Mouse (Mus musculus): ENCODE measurements around the gene Iqgap1. TPM values are rescaled to one million over a fixed set of nuclear protein-coding genes. Genes with fewer than 3 reads are reported as not detected.

Gene Iqgap1
- polyA plus RNA-seq, 1 experiment, result 222 TPM

GRCm38 (mm10) chr7:80864831-80865230 lies 39.1 kb upstream of the Iqgap1 start:
- H3K36me3 ChIP-seq (ENCODE audit: control insufficient read depth, insufficient read depth, low read length, poor library complexity, severe bottlenecking), result no peaks in the 10 kb centered on the region
- H3K27me3 ChIP-seq (ENCODE audit: control insufficient read depth, insufficient read depth, low read length, poor library complexity, severe bottlenecking), result no peaks in the 10 kb centered on the region

GRCm38 (mm10) chr7:80864151-80864550 lies 38.4 kb upstream of the Iqgap1 start:
- H3K27me3 ChIP-seq (ENCODE audit: control insufficient read depth, insufficient read depth, low read length, poor library complexity, severe bottlenecking), result no peaks in the 10 kb centered on the region
- no peaks in the 10 kb centered on the region for H3K36me3 ChIP-seq (ENCODE audit: control insufficient read depth, insufficient read depth, low read length, poor library complexity, severe bottlenecking)
- no peak overlapping the region for H3K9ac ChIP-seq (ENCODE audit: low read depth, poor library complexity, severe bottlenecking)
- TF ChIP-seq POLR2A (IDR thresholded peaks at IDR 0.05; ENCODE audit: insufficient read depth, low read length) (no peak), CTCF (IDR thresholded peaks at IDR 0.05; ENCODE audit: low read depth, low read length) (no peak), EP300 (IDR thresholded peaks at IDR 0.05; ENCODE audit: insufficient read depth, low read depth, low read length) (no peak)
- no peaks in the 10 kb centered on the region for H3K9me3 ChIP-seq (replicated peaks; ENCODE audit: control insufficient read depth, insufficient read depth, low read length, poor library complexity, severe bottlenecking)
- H3K4me3 ChIP-seq (ENCODE audit: low read depth, low read length), result no peak overlapping the region
- H3K4me1 ChIP-seq (ENCODE audit: control insufficient read depth, insufficient read depth, low read length), result peaks cover 3% of the 10 kb centered on the region
- no peak overlapping the region for H3K27ac ChIP-seq (ENCODE audit: insufficient read depth, low read length)

More at GRCm38 (mm10) chr7:80864831-80865230, 39.1 kb upstream of the Iqgap1 start:
- TF ChIP-seq EP300 (IDR thresholded peaks at IDR 0.05; ENCODE audit: insufficient read depth, low read depth, low read length), result no peak
- Histone ChIP-seq H3K4me3 (ENCODE audit: low read depth, low read length) (no peak overlapping the region), H3K27ac (ENCODE audit: insufficient read depth, low read length) (no peak overlapping the region), H3K9ac (ENCODE audit: low read depth, poor library complexity, severe bottlenecking) (no peak overlapping the region), H3K4me1 (ENCODE audit: control insufficient read depth, insufficient read depth, low read length) (peaks cover 3% of the 10 kb centered on the region), H3K9me3 (replicated peaks; ENCODE audit: control insufficient read depth, insufficient read depth, low read length, poor library complexity, severe bottlenecking) (no peaks in the 10 kb centered on the region)

GRCm38 (mm10) chr7:80863520-80863919 lies 37.7 kb upstream of the Iqgap1 start:
- H3K4me1 ChIP-seq (ENCODE audit: control insufficient read depth, insufficient read depth, low read length), result peaks cover 3% of the 10 kb centered on the region
- no peak overlapping the region for H3K4me3 ChIP-seq (ENCODE audit: low read depth, low read length)
- H3K36me3 ChIP-seq (ENCODE audit: control insufficient read depth, insufficient read depth, low read length, poor library complexity, severe bottlenecking), result no peaks in the 10 kb centered on the region

GRCm38 (mm10) chr7:80862475-80862874 lies 36.7 kb upstream of the Iqgap1 start:
- H3K4me3 ChIP-seq (ENCODE audit: low read depth, low read length), result no peak overlapping the region
- H3K36me3 ChIP-seq (ENCODE audit: control insufficient read depth, insufficient read depth, low read length, poor library complexity, severe bottlenecking), result no peaks in the 10 kb centered on the region
- no peak overlapping the region for H3K27ac ChIP-seq (ENCODE audit: insufficient read depth, low read length)
- H3K4me1 ChIP-seq (ENCODE audit: control insufficient read depth, insufficient read depth, low read length), result peaks cover 3% of the 10 kb centered on the region
- H3K9ac ChIP-seq (ENCODE audit: low read depth, poor library complexity, severe bottlenecking), result no peak overlapping the region
- no peaks in the 10 kb centered on the region for H3K9me3 ChIP-seq (replicated peaks; ENCODE audit: control insufficient read depth, insufficient read depth, low read length, poor library complexity, severe bottlenecking)
- no peaks in the 10 kb centered on the region for H3K27me3 ChIP-seq (ENCODE audit: control insufficient read depth, insufficient read depth, low read length, poor library complexity, severe bottlenecking)
- TF ChIP-seq CTCF (IDR thresholded peaks at IDR 0.05; ENCODE audit: low read depth, low read length) (no peak), POLR2A (IDR thresholded peaks at IDR 0.05; ENCODE audit: insufficient read depth, low read length) (no peak), EP300 (IDR thresholded peaks at IDR 0.05; ENCODE audit: insufficient read depth, low read depth, low read length) (no peak)

More at GRCm38 (mm10) chr7:80863520-80863919, 37.7 kb upstream of the Iqgap1 start:
- Histone ChIP-seq H3K27me3 (ENCODE audit: control insufficient read depth, insufficient read depth, low read length, poor library complexity, severe bottlenecking) (no peaks in the 10 kb centered on the region), H3K27ac (ENCODE audit: insufficient read depth, low read length) (no peak overlapping the region; the same call in 1 of the 2 replicates), H3K9ac (ENCODE audit: low read depth, poor library complexity, severe bottlenecking) (no peak overlapping the region), H3K9me3 (replicated peaks; ENCODE audit: control insufficient read depth, insufficient read depth, low read length, poor library complexity, severe bottlenecking) (no peaks in the 10 kb centered on the region)
- TF ChIP-seq POLR2A (IDR thresholded peaks at IDR 0.05; ENCODE audit: insufficient read depth, low read length) (no peak), CTCF (IDR thresholded peaks at IDR 0.05; ENCODE audit: low read depth, low read length) (no peak), EP300 (IDR thresholded peaks at IDR 0.05; ENCODE audit: insufficient read depth, low read depth, low read length) (no peak)

GRCm38 (mm10) chr7:80860729-80861274 lies 35.0 kb upstream of the Iqgap1 start, which contains the start of gene Zscan2:
TSS of gene Zscan2 (plus strand) at chr7:80860920.
- Histone ChIP-seq H3K4me1 (ENCODE audit: control insufficient read depth, insufficient read depth, low read length) (peaks cover 3% of the 10 kb centered on the region), H3K9me3 (replicated peaks; ENCODE audit: control insufficient read depth, insufficient read depth, low read length, poor library complexity, severe bottlenecking) (no peaks in the 10 kb centered on the region), H3K27me3 (ENCODE audit: control insufficient read depth, insufficient read depth, low read length, poor library complexity, severe bottlenecking) (no peaks in the 10 kb centered on the region), H3K9ac (ENCODE audit: low read depth, poor library complexity, severe bottlenecking) (peak within 1 kb of the TSS; percentile 36; the same call in 1 of the 2 replicates), H3K36me3 (ENCODE audit: control insufficient read depth, insufficient read depth, low read length, poor library complexity, severe bottlenecking) (no peaks in the 10 kb centered on the region), H3K27ac (ENCODE audit: insufficient read depth, low read length) (no peak within 1 kb of the TSS), H3K4me3 (ENCODE audit: low read depth, low read length) (peak within 1 kb of the TSS; percentile 88)
- TF ChIP-seq POLR2A (IDR thresholded peaks at IDR 0.05; ENCODE audit: insufficient read depth, low read length), result no peak
- TF ChIP-seq CTCF (IDR thresholded peaks at IDR 0.05; ENCODE audit: low read depth, low read length), result no peak
- TF ChIP-seq EP300 (IDR thresholded peaks at IDR 0.05; ENCODE audit: insufficient read depth, low read depth, low read length), result no peak

- H3K9ac ChIP-seq (ENCODE audit: low read depth, poor library complexity, severe bottlenecking), result no peak overlapping the region
- no peak overlapping the region for H3K27ac ChIP-seq (ENCODE audit: insufficient read depth, low read length)
Observed at GRCm38 (mm10) chr7:80860227-80860626, 34.5 kb upstream of the Iqgap1 start.

More at GRCm38 (mm10) chr7:80860227-80860626, 34.5 kb upstream of the Iqgap1 start:
- Histone ChIP-seq H3K36me3 (ENCODE audit: control insufficient read depth, insufficient read depth, low read length, poor library complexity, severe bottlenecking) (no peaks in the 10 kb centered on the region), H3K4me1 (ENCODE audit: control insufficient read depth, insufficient read depth, low read length) (peaks cover 3% of the 10 kb centered on the region), H3K27me3 (ENCODE audit: control insufficient read depth, insufficient read depth, low read length, poor library complexity, severe bottlenecking) (no peaks in the 10 kb centered on the region), H3K9me3 (replicated peaks; ENCODE audit: control insufficient read depth, insufficient read depth, low read length, poor library complexity, severe bottlenecking) (no peaks in the 10 kb centered on the region), H3K4me3 (ENCODE audit: low read depth, low read length) (peak overlapping the region; percentile 57)
- TF ChIP-seq POLR2A (IDR thresholded peaks at IDR 0.05; ENCODE audit: insufficient read depth, low read length) (no peak), CTCF (IDR thresholded peaks at IDR 0.05; ENCODE audit: low read depth, low read length) (no peak), EP300 (IDR thresholded peaks at IDR 0.05; ENCODE audit: insufficient read depth, low read depth, low read length) (no peak)
